Mouse (Mus musculus) spleen, adult 2 months (tissue): Measurements from ENCODE around the gene Frs2.

ENCODE experiments used
- CTCF ChIP-seq: fragments of 200-500 bp; IDR thresholded peaks from 2 replicates; pipeline ENCODE4 v1.5.1; 2011; ENCODE audit warnings: mild to moderate bottlenecking, inconsistent platforms; ENCODE audit not compliant: insufficient read depth, insufficient read length, insufficient replicate concordance; ENCODE audit errors: extremely low read depth
- POLR2A ChIP-seq: fragments of 200-500 bp; IDR thresholded peaks from 2 replicates; pipeline ENCODE4 v1.6.1; 2011; ENCODE audit warnings: low read depth, low read length, inconsistent platforms

DNA sequence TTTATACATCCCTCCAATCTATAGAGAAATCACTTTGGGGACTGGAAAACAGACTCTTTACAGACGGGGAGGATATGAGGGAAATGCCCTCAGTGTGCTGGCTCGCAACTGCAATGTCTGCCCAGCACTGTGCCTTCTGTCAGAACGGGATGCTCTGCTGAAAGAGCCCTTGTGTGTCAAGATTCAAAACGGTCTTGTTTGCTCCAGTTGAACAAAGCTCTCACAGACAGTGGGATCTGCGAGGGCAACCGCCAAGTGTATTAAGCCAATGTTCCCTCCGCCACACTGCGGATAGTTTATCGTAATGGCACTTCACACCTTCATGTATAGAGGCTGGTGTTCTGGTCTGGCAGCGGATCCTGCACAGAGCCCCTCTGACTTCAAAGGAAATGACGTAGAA, 14.3 kb upstream of the Frs2 start:
- TF ChIP-seq CTCF = no peak
- TF ChIP-seq POLR2A = no peak
